Mouse (Mus musculus): Measurements from ENCODE around the gene Ttc23. TPM values are rescaled to one million over a fixed set of nuclear protein-coding genes. Genes with fewer than 3 reads are reported as not detected.

Ttc23 gene
- total RNA-seq, 1 experiment: 9.4 TPM

- Histone ChIP-seq H3K9me3 (ENCODE audit: control insufficient read depth, insufficient read depth, low read depth, low read length) (no peaks in the 10 kb centered on the region), H3K36me3 (ENCODE audit: control insufficient read depth, insufficient read depth, low read length, poor library complexity, severe bottlenecking) (peaks cover 1% of the 10 kb centered on the region), H3K27ac (ENCODE audit: insufficient read depth, low read depth, low read length, poor library complexity, severe bottlenecking) (no peak overlapping the region), H3K4me3 (ENCODE audit: insufficient read depth in 1 of 2, low read depth in 1 of 2, low read length in 2 of 2, poor library complexity in 1 of 2, severe bottlenecking in 1 of 2) (no peak overlapping the region), H3K4me1 (ENCODE audit: control insufficient read depth in 2 of 2, insufficient read depth in 2 of 2, low read length in 2 of 2, poor library complexity in 1 of 2) (peaks cover 0 to 2% of the 10 kb centered on the region in 2 experiments; a peak in 1 of 4 replicates), H3K9ac (ENCODE audit: insufficient read depth, low read depth, low read length, poor library complexity, severe bottlenecking) (no peak overlapping the region)
- TF ChIP-seq ZNF384 (IDR thresholded peaks at IDR 0.05; ENCODE audit: low read depth, low read length): no peak
- no peak for TF ChIP-seq MAFK (IDR thresholded peaks at IDR 0.05; ENCODE audit: insufficient read depth, low read depth, low read length)
- TF ChIP-seq ZC3H11A (IDR thresholded peaks at IDR 0.05; ENCODE audit: borderline replicate concordance, low read depth, low read length): no peak
- TF ChIP-seq HCFC1 (IDR thresholded peaks at IDR 0.05; ENCODE audit: borderline replicate concordance, insufficient read depth, low read length): no peak
- no peak for TF ChIP-seq CHD2 (IDR thresholded peaks at IDR 0.05; ENCODE audit: low read depth, low read length)
- DNase-seq (ENCODE audit: low read depth, low spot score): no peak
- in situ Hi-C loops (cut with MboI; ENCODE audit: low sequenced_read_pairs in 2 of 2, unreplicated experiment in 2 of 2): no loop called here
Observed at GRCm38 (mm10) chr7:67616890-67617289, 30.3 kb upstream of the Ttc23 start.

GRCm38 (mm10) chr7:67617646-67618045 is 29.6 kb upstream of the Ttc23 start:
- Histone ChIP-seq H3K4me1 (ENCODE audit: control insufficient read depth in 2 of 2, insufficient read depth in 2 of 2, low read length in 2 of 2, poor library complexity in 1 of 2) (peaks cover 0 to 2% of the 10 kb centered on the region in 2 experiments; a peak in 1 of 4 replicates), H3K36me3 (ENCODE audit: control insufficient read depth, insufficient read depth, low read length, poor library complexity, severe bottlenecking) (peaks cover 1% of the 10 kb centered on the region), H3K9ac (ENCODE audit: insufficient read depth, low read depth, low read length, poor library complexity, severe bottlenecking) (no peak overlapping the region), H3K27ac (ENCODE audit: insufficient read depth, low read depth, low read length, poor library complexity, severe bottlenecking) (no peak overlapping the region), H3K9me3 (ENCODE audit: control insufficient read depth, insufficient read depth, low read depth, low read length) (no peaks in the 10 kb centered on the region), H3K4me3 (ENCODE audit: insufficient read depth in 1 of 2, low read depth in 1 of 2, low read length in 2 of 2, poor library complexity in 1 of 2, severe bottlenecking in 1 of 2) (no peak overlapping the region)
- no peak for TF ChIP-seq ZNF384 (IDR thresholded peaks at IDR 0.05; ENCODE audit: low read depth, low read length)
- TF ChIP-seq HCFC1 (IDR thresholded peaks at IDR 0.05; ENCODE audit: borderline replicate concordance, insufficient read depth, low read length): no peak
- no peak for TF ChIP-seq CHD2 (IDR thresholded peaks at IDR 0.05; ENCODE audit: low read depth, low read length)
- TF ChIP-seq ZC3H11A (IDR thresholded peaks at IDR 0.05; ENCODE audit: borderline replicate concordance, low read depth, low read length): no peak
- TF ChIP-seq MAFK (IDR thresholded peaks at IDR 0.05; ENCODE audit: insufficient read depth, low read depth, low read length): no peak
- in situ Hi-C loops (cut with MboI; ENCODE audit: low sequenced_read_pairs in 2 of 2, unreplicated experiment in 2 of 2): no loop called here
- DNase-seq (ENCODE audit: low read depth, low spot score): no peak

- Histone ChIP-seq H3K27ac (ENCODE audit: insufficient read depth, low read depth, low read length, poor library complexity, severe bottlenecking) (no peak overlapping the region), H3K9ac (ENCODE audit: insufficient read depth, low read depth, low read length, poor library complexity, severe bottlenecking) (no peak overlapping the region), H3K36me3 (ENCODE audit: control insufficient read depth, insufficient read depth, low read length, poor library complexity, severe bottlenecking) (peaks cover under 1% of the 10 kb centered on the region; the same call in 1 of the 2 replicates), H3K4me1 (ENCODE audit: control insufficient read depth in 2 of 2, insufficient read depth in 2 of 2, low read length in 2 of 2, poor library complexity in 1 of 2) (peaks cover 0 to under 1% of the 10 kb centered on the region in 2 experiments; a peak in 1 of 4 replicates), H3K4me3 (ENCODE audit: insufficient read depth in 1 of 2, low read depth in 1 of 2, low read length in 2 of 2, poor library complexity in 1 of 2, severe bottlenecking in 1 of 2) (no peak overlapping the region), H3K9me3 (ENCODE audit: control insufficient read depth, insufficient read depth, low read depth, low read length) (no peaks in the 10 kb centered on the region)
- in situ Hi-C loops (cut with MboI; ENCODE audit: low sequenced_read_pairs in 2 of 2, unreplicated experiment in 2 of 2): no loop called here
- no peak for DNase-seq (ENCODE audit: low read depth, low spot score)
- TF ChIP-seq HCFC1 (IDR thresholded peaks at IDR 0.05; ENCODE audit: borderline replicate concordance, insufficient read depth, low read length) (no peak), ZNF384 (IDR thresholded peaks at IDR 0.05; ENCODE audit: low read depth, low read length) (no peak), MAFK (IDR thresholded peaks at IDR 0.05; ENCODE audit: insufficient read depth, low read depth, low read length) (no peak), CHD2 (IDR thresholded peaks at IDR 0.05; ENCODE audit: low read depth, low read length) (no peak), ZC3H11A (IDR thresholded peaks at IDR 0.05; ENCODE audit: borderline replicate concordance, low read depth, low read length) (no peak)
Observed at GRCm38 (mm10) chr7:67618316-67618715, 28.9 kb upstream of the Ttc23 start.

GRCm38 (mm10) chr7:67619836-67620235 is 27.4 kb upstream of the Ttc23 start:
- H3K36me3 ChIP-seq (ENCODE audit: control insufficient read depth, insufficient read depth, low read length, poor library complexity, severe bottlenecking): no peaks in the 10 kb centered on the region
- TF ChIP-seq MAFK (IDR thresholded peaks at IDR 0.05; ENCODE audit: insufficient read depth, low read depth, low read length) (no peak), ZC3H11A (IDR thresholded peaks at IDR 0.05; ENCODE audit: borderline replicate concordance, low read depth, low read length) (no peak), CHD2 (IDR thresholded peaks at IDR 0.05; ENCODE audit: low read depth, low read length) (no peak), HCFC1 (IDR thresholded peaks at IDR 0.05; ENCODE audit: borderline replicate concordance, insufficient read depth, low read length) (no peak)
- peak overlapping the region; percentile 10 to 51; a peak in 3 of 4 replicates for H3K4me3 ChIP-seq (ENCODE audit: insufficient read depth in 1 of 2, low read depth in 1 of 2, low read length in 2 of 2, poor library complexity in 1 of 2, severe bottlenecking in 1 of 2)
- no peaks in the 10 kb centered on the region for H3K4me1 ChIP-seq (ENCODE audit: control insufficient read depth in 2 of 2, insufficient read depth in 2 of 2, low read length in 2 of 2, poor library complexity in 1 of 2)
- H3K27ac ChIP-seq (ENCODE audit: insufficient read depth, low read depth, low read length, poor library complexity, severe bottlenecking): no peak overlapping the region
- DNase-seq (ENCODE audit: low read depth, low spot score): no peak
- no peak overlapping the region; the same call in 1 of the 2 replicates for H3K9ac ChIP-seq (ENCODE audit: insufficient read depth, low read depth, low read length, poor library complexity, severe bottlenecking)
- H3K9me3 ChIP-seq (ENCODE audit: control insufficient read depth, insufficient read depth, low read depth, low read length): no peaks in the 10 kb centered on the region
- in situ Hi-C loops (cut with MboI; ENCODE audit: low sequenced_read_pairs in 2 of 2, unreplicated experiment in 2 of 2): loop anchor here in 1 of 2 experiments (10.0 kb wide), 1 partner anchor 375 kb away; no protein-coding TSS in a partner anchor

Measured in ES-E14 (cell line).